Mouse (Mus musculus) testis, adult 2 months (tissue): Measurements from ENCODE around the gene Fmo2.

Source experiments
- CTCF ChIP-seq: fragments of 200-500 bp; IDR thresholded peaks from 2 replicates; pipeline ENCODE4 v1.5.1; 2012; ENCODE audit warnings: low read depth, mild to moderate bottlenecking, inconsistent platforms, low read length, moderate library complexity; ENCODE audit not compliant: control insufficient read depth, insufficient read depth, insufficient replicate concordance
- POLR2A ChIP-seq: fragments of 200-500 bp; IDR thresholded peaks from 2 replicates; pipeline ENCODE4 v1.6.1; 2012; ENCODE audit warnings: low read depth, mild to moderate bottlenecking, inconsistent platforms, low read length, moderate library complexity; ENCODE audit not compliant: control insufficient read depth

GRCm38 (mm10) chr1:162858748-162859130 lies 39.8 kb downstream of the Fmo2 start:
- TF ChIP-seq POLR2A (no peak), CTCF (no peak)
